Mouse (Mus musculus) Patski (cell line): ENCODE data around the gene Olfr750. TPM values are rescaled to one million over a fixed set of nuclear protein-coding genes. Genes with fewer than 3 reads are reported as not detected.

Source experiments
- ATAC-seq: fragments of 100-300 bp; one replicate; pipeline ENCODE4 v1.8.0; 2021
- CTCF ChIA-PET: fragments of 350-600 bp; sonication (Branson Sonifier 250); formaldehyde crosslinking; loops from one replicate; lab custom pipeline; 2022; ENCODE audit warnings: inconsistent platforms; lab: Charles Lee
- POLR2A ChIA-PET: fragments of 350-600 bp; sonication (Branson Sonifier 250); formaldehyde crosslinking; loops from one replicate; lab custom pipeline; 2022; ENCODE audit warnings: antibody characterized with exemption, inconsistent platforms; lab: Charles Lee
- DNase-seq: peaks from one replicate; pipeline ENCODE4 v3.0.0-alpha.2; 2011; ENCODE audit warnings: low read depth, low spot score
- H3K27me3 ChIP-seq: fragments of 371-371 bp; one replicate; pipeline ENCODE4 v1.5.1; 2021
- CTCF ChIP-seq: fragments of 100-300 bp; IDR thresholded peaks from one replicate; pipeline ENCODE4 v1.5.1; 2021
- in situ Hi-C: fragments of 300-500 bp; cut with MboI; formaldehyde crosslinking; loops from 3 replicates; pipeline ENCODE4 v1.11.1; 2018; ENCODE audit warnings: low pct_unique_long_range_greater_than_20kb, mixed read lengths
- polyA plus RNA-seq: library from polyadenylated mRNA; unstranded; gene quantifications from one replicate; pipeline ENCODE4 v1.2.3, GENCODE M21; 2021

Olfr750 gene
- polyA plus RNA-seq, 1 experiment from 2014 or later: not detected

DNA sequence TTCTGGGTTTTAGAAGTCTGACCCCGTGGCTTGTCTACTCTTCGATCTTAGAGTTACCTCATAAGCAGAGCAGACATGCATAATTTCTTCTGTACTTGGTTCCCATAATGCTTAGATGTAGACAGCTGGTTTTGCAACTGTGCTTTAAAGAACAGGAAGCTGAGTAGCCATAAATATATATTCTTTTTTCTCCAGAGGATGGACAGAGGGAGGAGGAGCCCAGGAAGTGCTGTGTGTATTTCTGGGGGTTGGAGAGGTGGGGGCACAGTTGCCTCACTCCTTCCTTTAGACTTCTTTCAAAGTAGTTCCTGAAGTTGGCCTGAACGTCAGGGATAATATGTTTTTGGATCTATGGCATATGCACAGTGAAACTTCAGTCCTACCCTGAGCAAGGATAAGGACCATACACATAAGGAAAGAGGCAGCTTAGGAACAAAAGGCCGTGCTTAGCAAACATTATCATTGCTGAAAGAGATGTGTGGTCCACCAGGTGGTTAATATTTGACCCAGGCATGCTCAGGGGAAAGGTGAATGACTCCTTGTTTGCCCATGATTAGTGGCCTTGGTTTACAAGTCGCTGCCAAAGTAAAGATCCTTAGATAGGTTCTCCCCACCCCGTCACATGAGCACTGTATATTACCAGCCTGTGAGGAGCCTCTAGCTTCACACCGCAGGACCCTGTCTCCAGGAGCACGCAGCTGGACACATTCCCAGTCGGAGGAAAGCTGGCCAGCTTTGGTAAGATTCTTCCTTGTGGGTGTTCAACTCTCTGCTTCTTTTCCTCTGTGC lies 21.7 kb upstream of the Olfr750 start:
- in situ Hi-C loops: loop anchor here (5.0 kb wide), 1 partner anchor 676 kb away; the partner anchor contains the start of gene Ang4
- DNase-seq (no peak), ATAC-seq (no peak)
- ChIA-PET CTCF (interaction anchor here (1.0 kb wide), 2 partner anchors 32 to 296 kb away, joined by 3 read pairs; no protein-coding TSS in a partner anchor), POLR2A (no interaction called here)
- no peak for TF ChIP-seq CTCF
- H3K27me3 ChIP-seq: no peaks in the 10 kb centered on the region

DNA sequence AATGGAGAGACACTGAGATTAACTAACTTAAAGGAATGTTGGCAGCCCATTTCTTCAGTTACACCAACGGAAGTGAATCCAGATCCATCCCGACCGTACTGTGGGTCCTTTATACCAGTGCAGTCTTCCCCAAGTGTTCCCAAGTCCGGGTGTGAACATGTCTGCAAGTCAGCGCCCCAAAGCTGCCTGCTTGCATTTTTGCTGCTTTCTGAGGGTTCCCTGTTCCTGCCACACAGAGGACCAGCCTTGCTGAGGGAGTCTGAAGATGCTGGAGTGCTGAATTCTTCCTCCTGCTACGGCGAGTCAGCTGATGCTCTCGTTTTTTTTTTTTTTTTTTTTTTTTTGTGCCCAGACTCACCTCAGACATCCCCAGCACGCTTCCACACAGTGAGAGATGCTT lies 20.7 kb upstream of the Olfr750 start:
- in situ Hi-C loops: loop anchor here (5.0 kb wide), 1 partner anchor 677 kb away; the partner anchor contains the start of gene Ang4
- POLR2A ChIA-PET: no interaction called here
- CTCF ChIA-PET: interaction anchor here (1.0 kb wide), 1 partner anchor 30 kb away, joined by 3 read pairs; no protein-coding TSS in a partner anchor
- no peaks in the 10 kb centered on the region for H3K27me3 ChIP-seq
- ATAC-seq (no peak), DNase-seq (no peak)
- no peak for TF ChIP-seq CTCF

DNA sequence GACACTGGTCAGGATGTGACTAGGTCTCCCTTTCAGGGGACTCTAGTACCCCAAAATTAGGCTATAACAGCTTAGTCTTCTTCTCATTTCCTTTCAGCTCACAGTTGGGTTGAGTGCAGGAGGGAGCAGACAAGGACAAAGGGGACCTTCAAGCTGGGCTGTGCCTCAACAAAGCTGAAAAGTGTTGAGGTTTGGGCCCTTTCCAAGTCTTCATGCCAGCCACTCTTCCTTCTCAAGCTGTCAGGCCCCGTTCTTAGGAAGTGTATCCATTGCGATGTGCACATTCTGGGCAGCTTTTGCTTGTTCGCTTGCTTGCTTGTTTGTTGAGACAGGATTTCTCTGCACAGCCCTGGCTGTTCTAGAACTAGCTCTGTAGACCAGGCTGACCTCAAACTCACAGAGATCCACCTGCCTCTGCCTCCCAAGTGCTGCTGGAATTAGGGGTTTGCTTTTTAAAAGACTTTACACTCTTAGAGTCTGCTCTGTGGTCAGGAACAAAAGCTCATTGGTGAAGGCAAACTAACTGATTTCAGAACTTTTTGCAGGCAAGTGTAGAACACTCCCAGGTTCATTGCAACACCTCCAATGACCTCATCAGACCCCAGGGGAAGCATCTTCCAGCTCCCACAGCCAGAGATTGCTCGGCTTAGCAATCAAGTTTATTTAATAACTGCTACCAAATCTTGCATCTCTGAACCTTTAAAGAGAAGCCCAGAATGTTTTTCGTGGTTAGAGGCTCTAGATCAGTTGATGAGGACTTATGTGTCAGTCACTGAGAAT lies 20.1 kb upstream of the Olfr750 start:
- no peaks in the 10 kb centered on the region for H3K27me3 ChIP-seq
- ChIA-PET POLR2A (no interaction called here), CTCF (interaction anchor here (1.0 kb wide), 1 partner anchor 27 kb away, joined by 3 read pairs; no protein-coding TSS in a partner anchor)
- no peak for TF ChIP-seq CTCF
- no peak for DNase-seq
- in situ Hi-C loops: no loop called here
- no peak for ATAC-seq

DNA sequence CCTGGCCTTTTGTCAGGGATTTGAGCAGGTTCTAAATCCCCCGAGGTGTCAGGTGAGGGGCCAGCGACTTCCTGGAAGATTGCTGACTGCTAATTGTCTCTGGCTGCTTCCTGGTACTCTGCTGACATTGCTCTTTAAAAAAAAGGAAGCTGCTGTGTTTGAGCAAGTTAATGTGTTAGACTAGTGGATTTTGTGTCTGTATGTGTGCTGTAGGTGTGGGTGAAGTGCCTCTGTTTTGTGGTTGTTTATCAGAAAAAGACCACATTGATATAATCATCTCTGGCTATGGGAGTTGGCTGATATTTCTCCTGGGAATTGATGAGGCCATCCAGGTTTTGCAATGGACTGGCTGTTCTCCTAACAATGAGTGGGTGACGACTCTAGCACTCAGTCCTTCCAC lies 19.3 kb upstream of the Olfr750 start:
- no peak for TF ChIP-seq CTCF
- ChIA-PET POLR2A (no interaction called here), CTCF (interaction anchor here (1.0 kb wide), 1 partner anchor 27 kb away, joined by 3 read pairs; no protein-coding TSS in a partner anchor)
- no peak for ATAC-seq
- no peaks in the 10 kb centered on the region for H3K27me3 ChIP-seq
- no peak for DNase-seq
- in situ Hi-C loops: no loop called here

DNA sequence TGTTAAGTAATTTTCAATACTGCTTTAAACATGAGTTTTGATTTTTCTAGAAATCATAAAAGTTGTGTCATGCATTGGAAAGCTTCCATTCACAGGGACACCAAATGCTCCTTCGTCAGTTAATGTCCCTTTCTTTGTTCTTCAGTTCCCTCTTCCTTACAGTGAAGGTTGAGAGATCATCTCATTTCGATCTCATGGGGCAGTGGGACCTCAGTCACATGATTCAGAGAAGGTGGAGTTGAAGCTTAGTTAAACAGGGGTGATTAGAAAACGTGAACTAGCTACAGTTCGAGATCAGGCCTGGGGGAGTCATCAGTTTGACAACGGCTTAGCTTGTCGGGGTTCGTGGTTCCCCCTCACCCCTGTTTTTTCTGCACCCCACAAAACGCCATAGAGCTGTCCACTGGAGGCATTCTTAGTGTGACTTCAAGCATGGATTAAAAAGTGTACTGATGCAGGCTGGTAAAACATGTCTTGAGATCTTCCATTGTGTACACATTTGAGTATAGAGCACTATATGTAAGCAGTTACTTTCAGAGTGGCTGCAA lies 17.9 kb upstream of the Olfr750 start:
- ATAC-seq (no peak), DNase-seq (no peak)
- H3K27me3 ChIP-seq: no peaks in the 10 kb centered on the region
- in situ Hi-C loops: no loop called here
- no peak for TF ChIP-seq CTCF
- POLR2A ChIA-PET: no interaction called here
- CTCF ChIA-PET: no interaction called here

- POLR2A ChIA-PET: interaction anchor here (0.7 kb wide), 1 partner anchor 29 kb away, joined by 3 read pairs; no protein-coding TSS in a partner anchor
- in situ Hi-C loops: no loop called here
- no peaks in the 10 kb centered on the region for H3K27me3 ChIP-seq
- TF ChIP-seq CTCF: no peak
- ATAC-seq (no peak), DNase-seq (no peak)
- CTCF ChIA-PET: no interaction called here
Observed at GRCm38 (mm10) chr14:51090921-51091900, 17.0 kb upstream of the Olfr750 start, which contains the start of the genes Rnase4 and Ang. Rnase4 (plus strand) TSS chr14:51091077. Ang (plus strand) TSS chr14:51091150.

- POLR2A ChIA-PET: interaction anchor here (0.7 kb wide), 1 partner anchor 28 kb away, joined by 3 read pairs; no protein-coding TSS in a partner anchor
- in situ Hi-C loops: no loop called here
- CTCF ChIA-PET: no interaction called here
- peak; percentile 48 for DNase-seq
- no peak for TF ChIP-seq CTCF
- H3K27me3 ChIP-seq: no peaks in the 10 kb centered on the region
- ATAC-seq: peak; percentile 23
Observed at GRCm38 (mm10) chr14:51090077-51090781, 16.0 kb upstream of the Olfr750 start.

DNA sequence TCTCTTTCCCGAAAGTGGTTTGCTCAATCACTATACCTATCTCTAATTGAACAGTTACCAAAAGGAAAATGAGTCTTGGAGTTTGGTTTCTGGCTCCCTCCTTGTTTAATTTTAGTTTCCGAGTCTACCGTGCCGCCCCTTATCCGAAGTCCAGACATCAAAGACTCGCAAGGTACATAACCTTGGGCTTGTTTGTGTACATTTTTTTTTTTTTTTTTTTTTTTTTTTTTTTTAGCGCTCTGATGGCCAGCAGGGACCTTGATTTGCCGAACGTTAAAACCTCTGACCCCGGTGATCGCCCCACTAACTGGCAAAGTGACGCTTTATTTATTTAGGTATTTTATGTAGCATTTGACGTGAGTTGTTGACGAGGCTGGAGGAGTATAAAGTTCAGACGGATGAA lies 15.4 kb upstream of the Olfr750 start:
- H3K27me3 ChIP-seq: no peaks in the 10 kb centered on the region
- TF ChIP-seq CTCF: no peak
- ChIA-PET POLR2A (interaction anchor here (0.9 kb wide), 1 partner anchor 282 kb away, joined by 3 read pairs; the partner anchor contains the start of genes Ccnb1ip1 and Parp2), CTCF (interaction anchor here (1.0 to 1.9 kb wide), 3 partner anchors 10 to 282 kb away, joined by 3 to 17 read pairs (median 4); partner anchors contain the start of genes Ccnb1ip1 and Parp2)
- DNase-seq (no peak), ATAC-seq (no peak)
- in situ Hi-C loops: no loop called here
